Mouse (Mus musculus) hindbrain, embryonic 10.5 days (tissue): ENCODE data around the gene Mindy4b-ps. TPM values are rescaled to one million over a fixed set of nuclear protein-coding genes. Genes with fewer than 3 reads are reported as not detected.

Experiments used
- DNase-seq: peaks from one replicate; pipeline ENCODE4 v3.0.0-alpha.2; 2017; ENCODE audit warnings: low spot score
- H3K27ac ChIP-seq: fragments of 300-500 bp; sonication (generic); 2 replicates; pipeline ENCODE4 v1.5.1; 2016; ENCODE audit warnings: mild to moderate bottlenecking, moderate library complexity
- H3K27me3 ChIP-seq: fragments of 300-500 bp; sonication (generic); 2 replicates; pipeline ENCODE4 v1.6.1; 2016; ENCODE audit warnings: mild to moderate bottlenecking; ENCODE audit not compliant: poor library complexity, insufficient read depth, severe bottlenecking
- H3K36me3 ChIP-seq: fragments of 300-500 bp; sonication (generic); 2 replicates; pipeline ENCODE4 v1.6.1; 2016; ENCODE audit warnings: mild to moderate bottlenecking, moderate library complexity
- H3K4me1 ChIP-seq: fragments of 300-500 bp; sonication (generic); replicated peaks from 2 replicates; pipeline ENCODE4 v1.6.1; 2016; ENCODE audit warnings: mild to moderate bottlenecking
- H3K4me3 ChIP-seq: fragments of 300-500 bp; sonication (generic); 2 replicates; pipeline ENCODE4 v1.5.1; 2016; ENCODE audit warnings: mild to moderate bottlenecking, moderate library complexity
- H3K9me3 ChIP-seq: fragments of 300-500 bp; sonication (generic); 2 replicates; pipeline ENCODE4 v1.6.1; 2016; ENCODE audit warnings: mild to moderate bottlenecking, moderate library complexity
- WGBS: fragments of 180-500 bp; shearing (Covaris S2); methylation state at CpG from one replicate; pipeline ENCODE4 v1.1.7; 2016; 5-methylcytosine and 5-hydroxymethylcytosine counted together
- polyA plus RNA-seq: library from polyadenylated mRNA; unstranded; fragments of >200 nt; fragmentation: Nextera tagmentation; extraction: Ambion mirVana; gene quantifications from 2 replicates; pipeline ENCODE4 v1.2.1, GENCODE M21; 2016

Gene Mindy4b-ps
- polyA plus RNA-seq, 1 experiment from 2014 or later: not detected

- Histone ChIP-seq H3K27me3 (peaks cover 11% of the 10 kb centered on the region; the same call in 1 of the 2 replicates), H3K27ac (no peak overlapping the region), H3K4me3 (no peak overlapping the region), H3K4me1 (peaks cover 20% of the 10 kb centered on the region), H3K9me3 (no peaks in the 10 kb centered on the region), H3K36me3 (no peaks in the 10 kb centered on the region)
- 60% methylated on average over 11 of the region's 11 CpGs for WGBS
- no peak for DNase-seq
These were observed 11.8 kb downstream of the Mindy4b-ps start for GRCm38 (mm10) chr3:58810353-58810752.

- DNase-seq: no peak
- Histone ChIP-seq H3K36me3 (no peaks in the 10 kb centered on the region), H3K9me3 (no peaks in the 10 kb centered on the region), H3K27ac (peak overlapping the region; percentile 50), H3K27me3 (peaks cover 11% of the 10 kb centered on the region; the same call in 1 of the 2 replicates), H3K4me3 (no peak overlapping the region), H3K4me1 (peaks cover 20% of the 10 kb centered on the region)
- 48% methylated on average over 12 of the region's 12 CpGs for WGBS
These were observed 12.8 kb downstream of the Mindy4b-ps start for GRCm38 (mm10) chr3:58809111-58809915.

GRCm38 (mm10) chr3:58808636-58809035 is 13.5 kb downstream of the Mindy4b-ps start:
- WGBS: 94% methylated on average over 5 of the region's 5 CpGs
- Histone ChIP-seq H3K9me3 (no peaks in the 10 kb centered on the region), H3K27ac (no peak overlapping the region), H3K27me3 (peaks cover 11% of the 10 kb centered on the region; the same call in 1 of the 2 replicates), H3K4me1 (peaks cover 20% of the 10 kb centered on the region), H3K4me3 (no peak overlapping the region), H3K36me3 (no peaks in the 10 kb centered on the region)
- DNase-seq: no peak

- DNase-seq: no peak
- no peak overlapping the region for H3K4me3 ChIP-seq
- peaks cover 11% of the 10 kb centered on the region for H3K4me1 ChIP-seq
- H3K36me3 ChIP-seq: no peaks in the 10 kb centered on the region
- H3K27ac ChIP-seq: no peak overlapping the region
- WGBS: 88% methylated on average over 6 of the region's 6 CpGs
- H3K9me3 ChIP-seq: no peaks in the 10 kb centered on the region
- no peaks in the 10 kb centered on the region for H3K27me3 ChIP-seq
These were observed 17.4 kb downstream of the Mindy4b-ps start for GRCm38 (mm10) chr3:58804745-58805144.

GRCm38 (mm10) chr3:58798676-58799075 is 23.4 kb downstream of the Mindy4b-ps start:
- H3K4me3 ChIP-seq: no peak overlapping the region
- H3K36me3 ChIP-seq: no peaks in the 10 kb centered on the region
- DNase-seq: no peak
- no peaks in the 10 kb centered on the region for H3K9me3 ChIP-seq
- no peaks in the 10 kb centered on the region for H3K27me3 ChIP-seq
- H3K27ac ChIP-seq: no peak overlapping the region
- 84% methylated on average over 4 of the region's 4 CpGs for WGBS
- H3K4me1 ChIP-seq: no peaks in the 10 kb centered on the region

GRCm38 (mm10) chr3:58798245-58798644 is 23.9 kb downstream of the Mindy4b-ps start:
- no peak overlapping the region for H3K4me3 ChIP-seq
- no peak overlapping the region for H3K27ac ChIP-seq
- no peaks in the 10 kb centered on the region for H3K4me1 ChIP-seq
- H3K36me3 ChIP-seq: no peaks in the 10 kb centered on the region
- 81% methylated on average over 8 of the region's 8 CpGs for WGBS
- no peaks in the 10 kb centered on the region for H3K9me3 ChIP-seq
- DNase-seq: no peak
- H3K27me3 ChIP-seq: no peaks in the 10 kb centered on the region

- WGBS: 79% methylated on average over 7 of the region's 7 CpGs
- H3K9me3 ChIP-seq: no peaks in the 10 kb centered on the region
- 0 out of 2 replicates have a peak, but pooled peaks cover 7% of the 10 kb centered on the region for H3K27me3 ChIP-seq
- no peak overlapping the region for H3K27ac ChIP-seq
- H3K36me3 ChIP-seq: no peaks in the 10 kb centered on the region
- H3K4me1 ChIP-seq: peaks cover 7% of the 10 kb centered on the region; the same call in 1 of the 2 replicates
- no peak overlapping the region for H3K4me3 ChIP-seq
- no peak for DNase-seq
These were observed 32.6 kb downstream of the Mindy4b-ps start for GRCm38 (mm10) chr3:58789473-58789872.

GRCm38 (mm10) chr3:58789033-58789432 is 33.1 kb downstream of the Mindy4b-ps start:
- 0 out of 2 replicates have a peak, but pooled peaks cover 7% of the 10 kb centered on the region for H3K27me3 ChIP-seq
- no peak for DNase-seq
- H3K9me3 ChIP-seq: no peaks in the 10 kb centered on the region
- no peak overlapping the region for H3K27ac ChIP-seq
- 73% methylated on average over 5 of the region's 5 CpGs for WGBS
- no peak overlapping the region for H3K4me3 ChIP-seq
- H3K36me3 ChIP-seq: no peaks in the 10 kb centered on the region
- peaks cover 7% of the 10 kb centered on the region; the same call in 1 of the 2 replicates for H3K4me1 ChIP-seq

- Histone ChIP-seq H3K36me3 (no peaks in the 10 kb centered on the region), H3K4me3 (no peak overlapping the region), H3K27me3 (0 out of 2 replicates have a peak, but pooled peaks cover 7% of the 10 kb centered on the region), H3K9me3 (no peaks in the 10 kb centered on the region), H3K27ac (no peak overlapping the region), H3K4me1 (peaks cover 7% of the 10 kb centered on the region; the same call in 1 of the 2 replicates)
- WGBS: 78% methylated on average over 4 of the region's 4 CpGs
- DNase-seq: no peak
These were observed 35.6 kb downstream of the Mindy4b-ps start for GRCm38 (mm10) chr3:58786470-58786869.

- H3K4me1 ChIP-seq: peaks cover 7% of the 10 kb centered on the region; the same call in 1 of the 2 replicates
- no peaks in the 10 kb centered on the region for H3K9me3 ChIP-seq
- no peak overlapping the region for H3K27ac ChIP-seq
- DNase-seq: peak; percentile 63
- 0 out of 2 replicates have a peak, but pooled peaks cover 7% of the 10 kb centered on the region for H3K27me3 ChIP-seq
- 34% methylated on average over 10 of the region's 10 CpGs for WGBS
- H3K4me3 ChIP-seq: no peak overlapping the region
- no peaks in the 10 kb centered on the region for H3K36me3 ChIP-seq
These were observed 36.2 kb downstream of the Mindy4b-ps start for GRCm38 (mm10) chr3:58785863-58786262.

GRCm38 (mm10) chr3:58784219-58785092 is 37.7 kb downstream of the Mindy4b-ps start:
- no peak overlapping the region for H3K27ac ChIP-seq
- no peaks in the 10 kb centered on the region for H3K9me3 ChIP-seq
- H3K4me3 ChIP-seq: no peak overlapping the region
- WGBS: 39% methylated on average over 8 of the region's 8 CpGs
- 0 out of 2 replicates have a peak, but pooled peaks cover 7% of the 10 kb centered on the region for H3K27me3 ChIP-seq
- no peaks in the 10 kb centered on the region for H3K36me3 ChIP-seq
- peaks cover 4% of the 10 kb centered on the region; the same call in 1 of the 2 replicates for H3K4me1 ChIP-seq
- no peak for DNase-seq

- Histone ChIP-seq H3K4me3 (no peak overlapping the region), H3K27ac (no peak overlapping the region), H3K27me3 (0 out of 2 replicates have a peak, but pooled peaks cover 7% of the 10 kb centered on the region), H3K4me1 (no peaks in the 10 kb centered on the region), H3K36me3 (no peaks in the 10 kb centered on the region), H3K9me3 (0 out of 2 replicates have a peak, but pooled peaks cover 3% of the 10 kb centered on the region)
- DNase-seq: no peak
- 55% methylated on average over 8 of the region's 8 CpGs for WGBS
These were observed 38.4 kb downstream of the Mindy4b-ps start for GRCm38 (mm10) chr3:58783602-58784218.
